ENCODE assay signal across 8 mouse cellular contexts in genomic region chr10:96213876-96214275, GRCm38 (mm10).
DNase-seq lines count a peak whose midpoint lies in the region; ATAC-seq and TF ChIP-seq lines count a peak whose summit lies in the region.

No protein-coding gene starts in this region.

- TF ChIP-seq CTCF in E14TG2a.4 (conservative IDR thresholded peaks at IDR 0.05; ENCODE audit: low read length): peak; percentile 38

- no peaks in the 10 kb centered on the region for H3K36me3 ChIP-seq in E14TG2a.4 (ENCODE audit: insufficient read depth, low read length)
- no peaks in the 10 kb centered on the region for H3K36me3 ChIP-seq in forebrain, embryonic 15.5 days
- H3K36me3 ChIP-seq in liver, embryonic 16.5 days (ENCODE audit: control insufficient read depth, insufficient read depth): no peaks in the 10 kb centered on the region
- H3K36me3 ChIP-seq in neural tube, embryonic 13.5 days: no peaks in the 10 kb centered on the region

- peak; percentile 67 for ATAC-seq in cerebellum, adult (ENCODE audit: insufficient number of reproducible peaks, low FRiP score, low TSS enrichment)
- peak; percentile 93 for ATAC-seq in forebrain, embryonic 15.5 days (replicated peaks)
- ATAC-seq in liver, embryonic 16.5 days (ENCODE audit: low read depth): peak; percentile 54
- ATAC-seq in neural tube, embryonic 13.5 days (ENCODE audit: low read depth): peak; percentile 94

- H3K9ac ChIP-seq in forebrain, embryonic 15.5 days (replicated peaks): no peak overlapping the region
- no peak overlapping the region for H3K9ac ChIP-seq in liver, embryonic 16.5 days (ENCODE audit: low read depth, low read length)
- no peak overlapping the region for H3K9ac ChIP-seq in neural tube, embryonic 13.5 days

- intact Hi-C loops in heart, postnatal 14 days (cut with DNase I): loop anchor here (1.0 to 10.0 kb wide), 7 partner anchors 81 to 1123 kb away; partner anchors contain the start of gene Btg1

- peak; percentile 88 to 94 for DNase-seq in heart, postnatal 14 days
- peak; percentile 98 for DNase-seq in large intestine, adult 2 months (ENCODE audit: low read depth, low spot score)
- peak; percentile 85 for DNase-seq in telencephalon, adult 2 months (ENCODE audit: low read depth, low spot score)

- peak overlapping the region; percentile 62 for H3K27ac ChIP-seq in forebrain, embryonic 15.5 days (replicated peaks)
- H3K27ac ChIP-seq in liver, embryonic 16.5 days (ENCODE audit: low read length): no peak overlapping the region
- peak overlapping the region; percentile 66 for H3K27ac ChIP-seq in neural tube, embryonic 13.5 days (replicated peaks)

- H3K4me2 ChIP-seq in forebrain, embryonic 15.5 days (replicated peaks): no peak overlapping the region
- H3K4me2 ChIP-seq in liver, embryonic 16.5 days (ENCODE audit: low read depth, low read length): no peak overlapping the region
- peak overlapping the region; percentile 9; the same call in 1 of the 2 replicates for H3K4me2 ChIP-seq in neural tube, embryonic 13.5 days

- no peaks in the 10 kb centered on the region for H3K27me3 ChIP-seq in E14TG2a.4 (ENCODE audit: insufficient read depth, low read length)
- no peaks in the 10 kb centered on the region for H3K27me3 ChIP-seq in forebrain, embryonic 15.5 days
- H3K27me3 ChIP-seq in liver, embryonic 16.5 days (ENCODE audit: control insufficient read depth, insufficient read depth, low read depth, low read length): no peaks in the 10 kb centered on the region
- H3K27me3 ChIP-seq in neural tube, embryonic 13.5 days: no peaks in the 10 kb centered on the region

- H3K4me1 ChIP-seq in E14TG2a.4 (replicated peaks; ENCODE audit: low read depth, low read length): no peaks in the 10 kb centered on the region
- H3K4me1 ChIP-seq in forebrain, embryonic 15.5 days: peaks cover 5% of the 10 kb centered on the region
- H3K4me1 ChIP-seq in liver, embryonic 16.5 days (ENCODE audit: control insufficient read depth, low read depth, low read length): no peaks in the 10 kb centered on the region; the same call in 1 of the 2 replicates
- H3K4me1 ChIP-seq in neural tube, embryonic 13.5 days (replicated peaks): no peaks in the 10 kb centered on the region; the same call in 1 of the 2 replicates

- 1% methylated on average over 10 of the region's 10 CpGs for WGBS in forebrain, embryonic 15.5 days
- WGBS in large intestine, adult 2 months: 2% methylated on average over 10 of the region's 10 CpGs
- 2% methylated on average over 10 of the region's 10 CpGs for WGBS in liver, embryonic 16.5 days (ENCODE audit: insufficient replicate concordance)
- 3% methylated on average over 10 of the region's 10 CpGs for WGBS in neural tube, embryonic 13.5 days

- H3K4me3 ChIP-seq in E14TG2a.4 (replicated peaks; ENCODE audit: low read length): no peak overlapping the region
- H3K4me3 ChIP-seq in forebrain, embryonic 15.5 days: no peak overlapping the region
- H3K4me3 ChIP-seq in liver, embryonic 16.5 days (ENCODE audit: low read depth, low read length): no peak overlapping the region
- no peak overlapping the region for H3K4me3 ChIP-seq in neural tube, embryonic 13.5 days

- no peaks in the 10 kb centered on the region for H3K9me3 ChIP-seq in E14TG2a.4 (ENCODE audit: low read length)
- H3K9me3 ChIP-seq in forebrain, embryonic 15.5 days: no peaks in the 10 kb centered on the region
- no peaks in the 10 kb centered on the region for H3K9me3 ChIP-seq in liver, embryonic 16.5 days (replicated peaks; ENCODE audit: control insufficient read depth, low read length)
- H3K9me3 ChIP-seq in neural tube, embryonic 13.5 days: no peaks in the 10 kb centered on the region
